Mouse (Mus musculus) embryonic fibroblast, embryonic 13.5 days (primary cell): Measurements from ENCODE around the gene Tanc2.

Experiments used
- CTCF ChIP-seq: IDR thresholded peaks from 2 replicates; pipeline ENCODE4 v1.5.1; 2011; ENCODE audit warnings: mild to moderate bottlenecking, control low read depth, low read length, moderate library complexity, borderline replicate concordance; ENCODE audit not compliant: insufficient read depth
- POLR2A ChIP-seq: IDR thresholded peaks from 2 replicates; pipeline ENCODE4 v1.6.1; 2011; ENCODE audit warnings: low read depth, mild to moderate bottlenecking, control low read depth, low read length, moderate library complexity

GRCm38 (mm10) chr11:105913580-105913979 lies 323.8 kb downstream of the Tanc2 start:
- TF ChIP-seq CTCF = no peak
- no peak for TF ChIP-seq POLR2A
